Mouse (Mus musculus) MEL (cell line): ENCODE data around the gene Heatr5a. TPM values are rescaled to one million over a fixed set of nuclear protein-coding genes. Genes with fewer than 3 reads are reported as not detected.

Experiments
- DNase-seq: peaks from one replicate; pipeline ENCODE4 v3.0.0; 2011; ENCODE audit warnings: low read depth, low spot score
- H3K27ac ChIP-seq: 2 replicates; pipeline ENCODE4 v1.5.1; 2012; ENCODE audit warnings: low read depth, mild to moderate bottlenecking, control low read depth, low read length, moderate library complexity; ENCODE audit not compliant: control insufficient read depth
- H3K27me3 ChIP-seq, 2 experiments: fragments of 150-350 bp in 1 of 2; sonication (generic) in 1 of 2; 2 replicates each; pipeline ENCODE4 v1.6.1; 2012; ENCODE audit warnings: low read length in 2 of 2, mild to moderate bottlenecking in 2 of 2, improper control_type of control experiment in 1 of 2, moderate library complexity in 1 of 2; ENCODE audit not compliant: insufficient read depth in 2 of 2, control insufficient read depth in 1 of 2
- H3K36me3 ChIP-seq, 2 experiments: 2 replicates each; pipeline ENCODE4 v1.6.1; 2012 to 2014; ENCODE audit warnings: low read length in 2 of 2, improper control_type of control experiment in 1 of 2, inconsistent platforms in 1 of 2, mild to moderate bottlenecking in 1 of 2; ENCODE audit not compliant: insufficient read depth in 2 of 2, control insufficient read depth in 1 of 2
- H3K4me1 ChIP-seq, 2 experiments: fragments of 150-350 bp in 1 of 2; sonication (generic) in 1 of 2; 2 replicates each; pipeline ENCODE4 v1.6.1; 2012; ENCODE audit warnings: low read length in 2 of 2, improper control_type of control experiment in 1 of 2, mild to moderate bottlenecking in 1 of 2; ENCODE audit not compliant: insufficient read depth in 2 of 2, control insufficient read depth in 1 of 2
- H3K4me3 ChIP-seq, 2 experiments: fragments of 150-350 bp in 1 of 2; sonication (generic) in 1 of 2; 2 replicates each; pipeline ENCODE4 v1.5.1; 2012; ENCODE audit warnings: low read depth in 2 of 2, low read length in 2 of 2, mild to moderate bottlenecking in 2 of 2, moderate library complexity in 2 of 2, control low read depth in 1 of 2, improper control_type of control experiment in 1 of 2; ENCODE audit not compliant: control insufficient read depth in 1 of 2, insufficient read depth in 1 of 2
- H3K79me2 ChIP-seq: 2 replicates; pipeline ENCODE4 v1.6.1; 2012; ENCODE audit warnings: mild to moderate bottlenecking, low read length, moderate library complexity; ENCODE audit not compliant: control insufficient read depth, poor library complexity, insufficient read depth
- H3K9ac ChIP-seq: 2 replicates; pipeline ENCODE4 v1.6.1; 2012; ENCODE audit warnings: low read depth, mild to moderate bottlenecking, control low read depth, low read length, moderate library complexity; ENCODE audit not compliant: control insufficient read depth, poor library complexity, severe bottlenecking
- H3K9me3 ChIP-seq: fragments of 150-350 bp; sonication (generic); replicated peaks from 2 replicates; pipeline ENCODE4 v1.6.1; 2012; ENCODE audit warnings: mild to moderate bottlenecking, low read length, improper control_type of control experiment, moderate library complexity; ENCODE audit not compliant: insufficient read depth
- CHD1 ChIP-seq: IDR thresholded peaks from 2 replicates; pipeline ENCODE4 v1.6.1; 2012; ENCODE audit warnings: low read depth, mild to moderate bottlenecking, inconsistent platforms, low read length, improper control_type of control experiment
- CTCF ChIP-seq, 3 experiments: IDR thresholded peaks in 2 of 3; conservative IDR thresholded peaks in 1 of 3; 2 replicates each; pipeline ENCODE4 v1.5.1; 2011 to 2012; ENCODE audit warnings: low read length in 3 of 3, low read depth in 2 of 3, mild to moderate bottlenecking in 2 of 3, improper control_type of control experiment in 1 of 3, inconsistent platforms in 1 of 3, mixed read lengths in 1 of 3, moderate library complexity in 1 of 3; ENCODE audit not compliant: control insufficient read depth in 1 of 3, insufficient read depth in 1 of 3, poor library complexity in 1 of 3, severe bottlenecking in 1 of 3
- HCFC1 ChIP-seq: IDR thresholded peaks from 2 replicates; pipeline ENCODE4 v1.6.1; 2012; ENCODE audit warnings: low read depth, mild to moderate bottlenecking, inconsistent platforms, low read length, improper control_type of control experiment, moderate library complexity
- KAT2A ChIP-seq: conservative IDR thresholded peaks from 2 replicates; pipeline ENCODE4 v1.6.1; 2012; ENCODE audit warnings: low read depth, low read length, improper control_type of control experiment, inconsistent platforms
- MAFK ChIP-seq: IDR thresholded peaks from 2 replicates; pipeline ENCODE4 v1.6.1; 2011; ENCODE audit warnings: low read depth, mild to moderate bottlenecking, low read length, improper control_type of control experiment, borderline replicate concordance
- MAX ChIP-seq: IDR thresholded peaks from 2 replicates; pipeline ENCODE4 v1.6.1; 2011; ENCODE audit warnings: low read length, improper control_type of control experiment
- MEF2A ChIP-seq: IDR thresholded peaks from 2 replicates; pipeline ENCODE4 v1.6.1; 2014; ENCODE audit warnings: low read depth, mild to moderate bottlenecking, inconsistent platforms, low read length, improper control_type of control experiment; ENCODE audit not compliant: poor library complexity, insufficient replicate concordance, severe bottlenecking; ENCODE audit errors: extremely low read depth
- MXI1 ChIP-seq: IDR thresholded peaks from 2 replicates; pipeline ENCODE4 v1.6.1; 2011; ENCODE audit warnings: mild to moderate bottlenecking, low read depth, low read length, improper control_type of control experiment
- MYB ChIP-seq: IDR thresholded peaks from 2 replicates; pipeline ENCODE4 v1.6.1; 2011; ENCODE audit warnings: mild to moderate bottlenecking, low read depth, low read length, improper control_type of control experiment
- MYC ChIP-seq: IDR thresholded peaks from 2 replicates; pipeline ENCODE4 v1.6.1; 2011; ENCODE audit warnings: low read depth, mild to moderate bottlenecking, low read length, improper control_type of control experiment, moderate library complexity
- NELFE ChIP-seq: IDR thresholded peaks from 2 replicates; pipeline ENCODE4 v1.6.1; 2011; ENCODE audit warnings: low read depth, low read length, improper control_type of control experiment
- POLR2A ChIP-seq, 2 experiments: IDR thresholded peaks; 2 replicates each; pipeline ENCODE4 v1.6.1; 2011 to 2012; ENCODE audit warnings: low read length in 2 of 2, mild to moderate bottlenecking in 2 of 2, control low read depth in 1 of 2, improper control_type of control experiment in 1 of 2, low read depth in 1 of 2, moderate library complexity in 1 of 2; ENCODE audit not compliant: control insufficient read depth in 1 of 2, insufficient read depth in 1 of 2, poor library complexity in 1 of 2
- POLR2AphosphoS2 ChIP-seq: IDR thresholded peaks from 2 replicates; pipeline ENCODE4 v1.6.1; 2011; ENCODE audit warnings: low read length, improper control_type of control experiment
- RAD21 ChIP-seq: IDR thresholded peaks from 2 replicates; pipeline ENCODE4 v1.6.1; 2011; ENCODE audit warnings: mild to moderate bottlenecking, low read depth, low read length, improper control_type of control experiment
- SIN3A ChIP-seq: IDR thresholded peaks from 2 replicates; pipeline ENCODE4 v1.6.1; 2012; ENCODE audit warnings: low read length, improper control_type of control experiment, inconsistent platforms
- SMC3 ChIP-seq: IDR thresholded peaks from 2 replicates; pipeline ENCODE4 v1.6.1; 2011; ENCODE audit warnings: low read depth, low read length, improper control_type of control experiment
- TBP ChIP-seq: IDR thresholded peaks from 2 replicates; pipeline ENCODE4 v1.8.0; 2011; ENCODE audit warnings: low read depth, low read length, improper control_type of control experiment
- TCF12 ChIP-seq: IDR thresholded peaks from 2 replicates; pipeline ENCODE4 v1.6.1; 2014; ENCODE audit warnings: low read depth, mild to moderate bottlenecking, inconsistent platforms, low read length, improper control_type of control experiment, moderate library complexity
- UBTF ChIP-seq: IDR thresholded peaks from 2 replicates; pipeline ENCODE4 v1.6.1; 2012; ENCODE audit warnings: low read depth, mild to moderate bottlenecking, inconsistent platforms, low read length, improper control_type of control experiment, moderate library complexity, borderline replicate concordance; ENCODE audit not compliant: insufficient read depth
- USF2 ChIP-seq, 2 experiments: IDR thresholded peaks; 2 replicates each; pipeline ENCODE4 v1.6.1; 2011 to 2012; ENCODE audit warnings: improper control_type of control experiment in 2 of 2, low read length in 2 of 2, borderline replicate concordance in 1 of 2, inconsistent platforms in 1 of 2, low read depth in 1 of 2, mild to moderate bottlenecking in 1 of 2; ENCODE audit not compliant: insufficient read depth in 1 of 2
- ZC3H11A ChIP-seq: IDR thresholded peaks from 2 replicates; pipeline ENCODE4 v1.6.1; 2012; ENCODE audit warnings: low read depth, mild to moderate bottlenecking, inconsistent platforms, low read length, improper control_type of control experiment
- ZKSCAN1 ChIP-seq: IDR thresholded peaks from 2 replicates; pipeline ENCODE4 v1.6.1; 2012; ENCODE audit warnings: low read depth, mild to moderate bottlenecking, inconsistent platforms, low read length, improper control_type of control experiment, moderate library complexity
- ZMIZ1 ChIP-seq: IDR thresholded peaks from 2 replicates; pipeline ENCODE4 v1.6.1; 2012; ENCODE audit warnings: low read depth, mild to moderate bottlenecking, inconsistent platforms, low read length, improper control_type of control experiment, moderate library complexity
- ZNF384 ChIP-seq: IDR thresholded peaks from 2 replicates; pipeline ENCODE4 v1.6.1; 2012; ENCODE audit warnings: low read depth, mild to moderate bottlenecking, inconsistent platforms, low read length, improper control_type of control experiment
- polyA plus RNA-seq, 2 experiments: library from polyadenylated mRNA; stranded (reverse) in 1 of 2; unstranded in 1 of 2; fragments of >175 nt in 1 of 2; fragments of >200 nt in 1 of 2; gene quantifications; 2 replicates each; pipeline versions ENCODE4 v1.2.1 to v1.2.4; 2012; ENCODE audit warnings: low replicate concordance in 2 of 2, low read depth in 1 of 2; ENCODE audit not compliant: insufficient read length in 2 of 2, insufficient read depth in 1 of 2, missing spikeins in 1 of 2
- total RNA-seq: library from RNA; depleted of rRNA; stranded (reverse); fragments of 300-350 nt; gene quantifications from 2 replicates; pipeline ENCODE4 v1.2.3, GENCODE M21; 2012

Heatr5a gene
- total and polyA plus RNA-seq, 3 experiments, result 41.2 to 70.5 (median 70.4) TPM

DNA sequence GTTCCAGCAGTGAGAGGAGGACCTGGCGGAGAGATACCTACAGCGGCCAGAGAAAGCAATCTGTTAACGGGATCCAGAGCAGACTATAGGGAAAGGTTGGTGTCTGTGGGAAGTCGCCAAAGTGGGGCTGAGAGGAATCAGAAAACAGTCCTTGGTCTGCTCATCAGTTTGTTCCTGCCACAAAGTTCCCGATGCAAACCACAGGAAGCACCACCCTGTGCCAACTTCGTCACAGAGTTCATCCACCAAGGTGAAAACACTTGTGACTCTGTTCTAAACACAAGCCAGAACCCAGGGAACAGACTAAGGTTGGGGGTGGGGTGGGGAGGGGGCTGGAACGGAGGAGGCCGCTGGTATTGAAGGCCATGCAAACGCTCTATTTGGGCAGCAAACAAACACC, 5.4 kb upstream of the Heatr5a start:
- Histone ChIP-seq H3K4me3 (no peak overlapping the region), H3K4me1 (peaks cover 0 to 4% of the 10 kb centered on the region in 2 experiments; a peak in 1 of 4 replicates), H3K9me3 (no peaks in the 10 kb centered on the region), H3K9ac (no peak overlapping the region), H3K36me3 (peaks cover 0 to 2% of the 10 kb centered on the region in 2 experiments; a peak in 1 of 4 replicates), H3K27ac (no peak overlapping the region), H3K27me3 (no peaks in the 10 kb centered on the region), H3K79me2 (no peaks in the 10 kb centered on the region)
- TF ChIP-seq ZKSCAN1, result no peak
- no peak for TF ChIP-seq MEF2A
- no peak for TF ChIP-seq MYB
- TF ChIP-seq POLR2A (IDR thresholded peaks at IDR 0.05; ENCODE audit: control insufficient read depth in 1 of 2, insufficient read depth in 1 of 2, low read depth in 1 of 2, low read length in 2 of 2, poor library complexity in 1 of 2), result no peak
- TF ChIP-seq NELFE, result no peak
- TF ChIP-seq SIN3A, result no peak
- no peak for DNase-seq

DNA sequence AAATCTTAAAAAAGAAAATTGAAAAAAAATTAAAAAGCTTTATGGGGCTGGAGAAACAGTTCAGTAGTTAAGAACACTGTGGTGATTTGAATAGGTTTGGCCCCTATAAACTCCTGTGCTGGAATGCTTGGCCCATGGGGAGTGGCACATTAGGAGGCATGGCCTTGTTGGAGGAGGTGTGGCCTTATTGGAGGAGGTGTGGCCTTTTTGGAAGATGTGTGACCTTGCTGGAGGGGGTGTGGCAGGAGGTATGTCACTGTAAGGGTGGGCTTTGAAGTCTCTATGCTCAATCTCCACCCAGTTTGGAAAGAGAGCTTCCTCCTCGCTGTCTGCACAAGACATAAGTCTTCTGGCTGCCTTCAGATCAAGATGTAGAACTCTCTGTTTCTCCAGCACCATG, 3.3 kb upstream of the Heatr5a start:
- Histone ChIP-seq H3K4me3 (no peak overlapping the region), H3K36me3 (peaks cover 0 to 3% of the 10 kb centered on the region in 2 experiments; a peak in 2 of 4 replicates), H3K9me3 (no peaks in the 10 kb centered on the region), H3K27me3 (no peaks in the 10 kb centered on the region), H3K4me1 (peaks cover 0 to 4% of the 10 kb centered on the region in 2 experiments; a peak in 1 of 4 replicates), H3K9ac (no peak overlapping the region), H3K27ac (no peak overlapping the region), H3K79me2 (peaks cover 10% of the 10 kb centered on the region)
- peak; percentile 34 for DNase-seq
- no peak for TF ChIP-seq ZMIZ1
- no peak for TF ChIP-seq MYC
- no peak for TF ChIP-seq RAD21

DNA sequence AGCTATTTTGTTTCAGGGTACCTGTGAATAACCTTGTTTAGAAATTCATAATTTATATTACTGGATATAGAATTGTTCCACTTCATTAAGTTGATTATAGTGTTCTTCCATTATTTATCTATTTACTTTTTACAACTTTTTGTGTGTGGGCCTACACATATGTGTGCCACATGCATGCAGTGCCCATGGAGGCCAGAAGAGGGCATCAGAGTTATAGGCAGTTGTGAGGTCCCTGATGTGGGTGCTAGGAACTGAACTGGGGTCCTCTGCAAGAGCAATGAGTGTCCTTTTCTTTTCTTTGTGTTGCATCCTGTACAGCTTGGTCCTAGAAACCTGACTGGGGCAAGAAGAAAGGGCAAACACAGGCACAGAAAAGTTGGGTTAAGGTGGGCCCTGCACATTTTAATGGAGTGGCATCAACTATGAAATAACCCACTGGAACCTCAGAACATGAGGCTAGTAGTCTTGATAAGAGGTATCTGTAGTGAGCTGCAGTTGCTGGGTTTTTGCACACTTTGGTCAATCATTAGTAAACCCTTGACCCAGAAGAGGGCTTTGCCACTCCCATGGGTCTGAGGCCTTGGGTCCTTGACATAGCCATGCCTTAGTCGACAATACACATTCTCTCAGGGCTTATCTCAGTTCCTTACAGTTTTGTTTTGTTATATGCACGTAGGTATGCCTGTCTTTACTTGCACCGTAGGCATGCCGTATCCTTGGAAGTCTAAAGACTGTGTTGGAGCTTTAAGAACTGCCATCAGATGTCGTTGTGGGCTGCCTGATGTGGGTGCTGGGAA, 1.3 kb upstream of the Heatr5a start:
- Histone ChIP-seq H3K27me3 (no peaks in the 10 kb centered on the region), H3K79me2 (peaks cover 21% of the 10 kb centered on the region), H3K4me1 (peaks cover 5 to 12% of the 10 kb centered on the region in 2 experiments), H3K9me3 (no peaks in the 10 kb centered on the region), H3K27ac (no peak overlapping the region), H3K9ac (no peak overlapping the region), H3K4me3 (no peak overlapping the region), H3K36me3 (peaks cover 0 to 17% of the 10 kb centered on the region in 2 experiments; a peak in 3 of 4 replicates)
- DNase-seq, result peak; percentile 62
- no peak for TF ChIP-seq MAX
- TF ChIP-seq USF2 (IDR thresholded peaks at IDR 0.05; ENCODE audit: borderline replicate concordance in 1 of 2, insufficient read depth in 1 of 2, low read depth in 1 of 2, low read length in 2 of 2), result no peak
- no peak for TF ChIP-seq KAT2A
- TF ChIP-seq TCF12, result no peak
- TF ChIP-seq TBP, result no peak
- TF ChIP-seq MAFK, result no peak
- no peak for TF ChIP-seq MYC
- TF ChIP-seq SMC3, result peak; percentile 29
- TF ChIP-seq MXI1, result no peak
- no peak for TF ChIP-seq SIN3A
- TF ChIP-seq POLR2AphosphoS2, result no peak
- TF ChIP-seq UBTF, result no peak
- TF ChIP-seq ZKSCAN1, result no peak
- no peak for TF ChIP-seq NELFE
- peak; percentile 17 for TF ChIP-seq RAD21
- no peak for TF ChIP-seq HCFC1
- no peak for TF ChIP-seq CHD1
- no peak for TF ChIP-seq ZNF384
- TF ChIP-seq ZC3H11A, result no peak
- peak; percentile 47 to 55 (median 48); a peak in 5 of 6 replicates for TF ChIP-seq CTCF (IDR thresholded peaks at IDR 0.05 in 2 of 3, conservative IDR thresholded peaks at IDR 0.05 in 1 of 3; ENCODE audit: control insufficient read depth in 1 of 3, insufficient read depth in 1 of 3, low read depth in 2 of 3, low read length in 3 of 3, poor library complexity in 1 of 3, severe bottlenecking in 1 of 3)
